Mouse (Mus musculus) erythroblast, embryonic 14.5 days (primary cell): Measurements from ENCODE around the gene Plin3. TPM values are rescaled to one million over a fixed set of nuclear protein-coding genes. Genes with fewer than 3 reads are reported as not detected.
A peak's percentile ranks its signal among the peaks of the same experiment; 100 is the strongest.

Experiments used
- H3K27me3 ChIP-seq: 2 replicates; pipeline ENCODE4 v1.6.1; 2012; ENCODE audit warnings: inconsistent platforms; ENCODE audit not compliant: control insufficient read depth
- H3K36me3 ChIP-seq: 2 replicates; pipeline ENCODE4 v1.6.1; 2012; ENCODE audit warnings: mild to moderate bottlenecking, inconsistent platforms; ENCODE audit not compliant: control insufficient read depth
- H3K4me1 ChIP-seq: 2 replicates; pipeline ENCODE4 v1.6.1; 2012; ENCODE audit warnings: inconsistent platforms; ENCODE audit not compliant: control insufficient read depth
- H3K4me3 ChIP-seq: replicated peaks from 2 replicates; pipeline ENCODE3; 2012; ENCODE audit warnings: moderate library complexity, mild to moderate bottlenecking, inconsistent platforms
- H3K9me3 ChIP-seq: 2 replicates; pipeline ENCODE4 v1.6.1; 2012; ENCODE audit warnings: low read length, inconsistent platforms, mixed read lengths; ENCODE audit not compliant: control insufficient read depth
- GATA1 ChIP-seq: IDR thresholded peaks from 2 replicates; pipeline ENCODE4 v1.6.1; 2012; ENCODE audit warnings: low read length, inconsistent platforms, mixed read lengths
- TAL1 ChIP-seq: IDR thresholded peaks from 3 replicates; pipeline ENCODE4 v1.6.1; 2012; ENCODE audit warnings: low read length, inconsistent platforms, mixed read lengths
- polyA plus RNA-seq: library from polyadenylated mRNA; stranded (reverse); fragments of >175 nt; gene quantifications from 2 replicates; pipeline ENCODE4 v1.2.3, GENCODE M21; 2012

Plin3 gene
- polyA plus RNA-seq, result 0.86 and 1.3 TPM in 2 replicates

DNA sequence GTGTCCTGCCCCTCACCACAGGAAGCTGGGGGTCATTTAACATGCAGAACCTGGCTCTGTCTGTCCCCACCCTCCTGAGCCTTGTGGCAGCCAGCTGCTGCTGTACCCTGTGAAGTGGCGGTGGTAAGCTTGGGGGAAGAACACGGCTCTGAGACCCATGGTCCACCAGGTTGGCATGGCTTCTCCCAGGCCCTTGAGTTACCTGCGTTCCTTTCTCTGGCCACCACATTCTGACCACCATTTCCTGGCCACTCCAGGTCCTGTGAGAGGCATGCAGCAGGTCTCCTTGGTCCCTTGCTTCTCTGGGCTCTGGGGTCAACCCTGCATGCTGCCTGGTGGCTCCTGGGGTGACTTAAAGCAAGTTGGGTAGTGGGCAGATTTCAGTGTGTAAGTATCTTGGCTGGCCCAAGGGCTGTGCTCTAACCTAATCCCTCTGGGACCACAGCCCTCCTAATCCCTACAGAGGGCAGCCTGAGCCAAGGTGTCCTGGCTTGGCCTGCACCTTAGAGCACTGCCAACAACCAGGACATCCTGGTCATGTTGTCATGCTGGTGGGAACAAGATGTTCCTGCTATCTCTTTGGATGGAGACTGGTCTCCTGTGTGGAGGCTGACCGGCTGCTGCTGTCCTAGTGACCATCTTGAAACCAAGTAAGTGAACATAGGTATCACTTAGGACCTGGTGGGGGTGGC is at the start of gene Plin3:
Gene Plin3 (minus strand): TSS at position 343 of the 692 bp plus-strand sequence.
- TF ChIP-seq TAL1, result no peak
- no peak for TF ChIP-seq GATA1
- H3K4me3 ChIP-seq, result peak within 1 kb of the TSS; percentile 66
- peaks cover 52% of the 10 kb centered on the region for H3K4me1 ChIP-seq
- H3K9me3 ChIP-seq, result no peaks in the 10 kb centered on the region
- H3K36me3 ChIP-seq, result no peaks in the 10 kb centered on the region
- H3K27me3 ChIP-seq, result peaks cover under 1% of the 10 kb centered on the region

DNA sequence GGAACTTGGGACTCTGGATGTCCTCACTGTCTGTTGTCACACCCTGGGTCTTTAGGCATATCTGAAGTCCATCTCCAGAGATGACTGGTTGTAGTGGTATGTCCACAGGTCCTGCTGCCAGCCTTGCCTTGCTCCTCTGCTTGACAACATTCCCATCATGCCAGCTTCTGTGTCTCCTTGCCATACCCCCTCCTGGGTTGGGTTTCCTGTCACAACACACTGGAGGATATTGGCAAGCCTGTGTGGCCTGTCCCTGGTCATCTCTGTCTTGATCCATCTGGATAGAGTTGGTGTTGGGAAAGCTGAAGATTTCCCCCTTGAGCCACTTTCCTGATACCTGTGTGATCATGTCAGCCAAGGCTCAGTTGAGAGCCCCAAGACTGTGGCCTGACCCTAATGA is 48.0 kb upstream of the Plin3 start:
- TF ChIP-seq TAL1 (no peak), GATA1 (no peak)
- Histone ChIP-seq H3K4me1 (peaks cover 60% of the 10 kb centered on the region), H3K36me3 (peaks cover 9% of the 10 kb centered on the region)

DNA sequence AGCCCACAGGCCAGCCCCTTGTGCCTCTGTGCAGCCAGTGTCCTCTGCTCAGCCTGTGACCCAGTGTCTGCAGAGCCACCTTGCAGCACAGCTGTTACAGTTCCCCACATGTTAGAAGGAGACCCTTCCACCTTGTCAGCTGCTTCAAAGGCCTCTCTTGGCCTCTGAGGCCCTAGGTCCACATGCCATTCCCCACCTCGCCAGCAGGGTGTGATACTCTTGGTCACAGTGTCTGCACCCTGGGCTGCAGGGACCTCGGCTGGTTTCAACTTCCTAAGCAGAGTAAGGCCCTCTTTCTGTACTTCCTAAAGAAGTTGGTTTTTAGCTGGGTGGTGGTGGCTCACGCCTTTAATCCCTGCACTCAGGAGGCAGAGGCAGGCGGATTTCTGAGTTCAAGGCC is 46.2 kb upstream of the Plin3 start:
- TF ChIP-seq GATA1 (no peak), TAL1 (no peak)
- Histone ChIP-seq H3K4me3 (no peak overlapping the region), H3K36me3 (peaks cover 2% of the 10 kb centered on the region), H3K27me3 (no peaks in the 10 kb centered on the region), H3K9me3 (no peaks in the 10 kb centered on the region), H3K4me1 (peaks cover 55% of the 10 kb centered on the region)

More for the DNA sequence above, 48.0 kb upstream of the Plin3 start:
- no peaks in the 10 kb centered on the region for H3K9me3 ChIP-seq
- H3K4me3 ChIP-seq, result no peak overlapping the region
- H3K27me3 ChIP-seq, result no peaks in the 10 kb centered on the region

DNA sequence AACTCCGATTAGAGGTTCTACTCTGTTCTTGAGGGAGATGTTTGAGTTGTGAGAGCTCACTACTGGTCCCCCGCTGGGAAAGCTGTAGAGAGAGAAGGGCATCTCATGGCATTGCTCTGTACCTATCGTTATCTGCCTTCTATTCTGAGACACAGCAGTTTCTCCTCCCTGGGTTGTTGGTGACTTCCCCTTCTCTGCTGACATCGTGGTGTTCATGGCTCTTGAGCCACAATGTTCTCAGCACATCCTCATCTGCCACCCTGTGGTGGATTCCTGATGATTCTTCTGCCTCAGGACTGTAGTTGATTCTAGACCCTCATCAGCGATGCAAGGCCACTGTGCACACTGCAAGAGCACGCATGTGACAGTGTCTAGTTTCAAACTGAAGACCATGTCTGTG is 45.1 kb upstream of the Plin3 start:
- H3K4me1 ChIP-seq, result peaks cover 52% of the 10 kb centered on the region
- no peak overlapping the region for H3K4me3 ChIP-seq
- no peaks in the 10 kb centered on the region for H3K27me3 ChIP-seq
- TF ChIP-seq GATA1 (no peak), TAL1 (no peak)
- peaks cover 2% of the 10 kb centered on the region for H3K36me3 ChIP-seq
- H3K9me3 ChIP-seq, result no peaks in the 10 kb centered on the region

DNA sequence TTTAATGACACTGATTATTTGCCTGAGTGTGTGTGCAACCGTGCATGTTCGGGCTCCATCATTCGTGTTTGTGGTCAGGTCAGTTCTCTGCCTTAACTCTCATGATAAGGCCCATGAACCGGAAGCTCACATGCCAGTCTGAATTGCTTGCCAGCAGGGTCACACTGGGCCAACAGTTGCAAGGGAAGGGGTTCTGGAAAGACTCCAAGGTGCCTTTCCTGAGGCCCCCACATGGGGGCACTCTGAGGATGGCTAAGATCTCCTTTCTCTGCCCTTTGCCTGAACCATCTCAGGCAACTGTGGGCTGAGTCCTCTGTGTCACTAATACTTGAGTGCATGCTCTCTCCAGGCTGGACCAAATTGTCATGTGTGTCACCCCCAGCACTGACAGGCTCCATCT is 44.5 kb upstream of the Plin3 start:
- Histone ChIP-seq H3K4me3 (no peak overlapping the region), H3K9me3 (no peaks in the 10 kb centered on the region), H3K27me3 (no peaks in the 10 kb centered on the region), H3K4me1 (peaks cover 53% of the 10 kb centered on the region), H3K36me3 (peaks cover 2% of the 10 kb centered on the region)
- TF ChIP-seq TAL1 (no peak), GATA1 (no peak)

DNA sequence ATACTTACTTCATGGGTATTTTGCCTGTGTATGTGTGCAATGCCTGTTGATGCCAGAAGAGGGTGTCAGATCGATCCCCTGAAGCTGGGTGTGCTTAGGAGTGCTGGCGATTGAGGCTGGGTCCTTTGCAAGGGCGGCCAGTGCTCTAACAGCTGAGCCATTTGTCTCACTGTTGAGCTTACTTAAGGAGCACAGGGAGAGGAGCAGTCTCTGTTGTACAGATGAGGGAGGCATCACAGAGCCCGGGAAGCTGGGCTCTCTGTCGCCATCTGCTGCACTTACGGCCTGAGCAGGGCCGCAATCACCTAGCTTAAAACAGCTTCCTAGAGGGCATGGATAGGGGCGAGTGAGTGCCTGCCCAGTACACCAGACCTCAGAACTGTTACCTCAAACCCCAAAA is 40.3 kb upstream of the Plin3 start:
- no peaks in the 10 kb centered on the region for H3K9me3 ChIP-seq
- no peak for TF ChIP-seq TAL1
- H3K36me3 ChIP-seq, result peaks cover 1% of the 10 kb centered on the region
- no peak overlapping the region for H3K4me3 ChIP-seq
- H3K27me3 ChIP-seq, result no peaks in the 10 kb centered on the region
- H3K4me1 ChIP-seq, result peaks cover 61% of the 10 kb centered on the region

DNA sequence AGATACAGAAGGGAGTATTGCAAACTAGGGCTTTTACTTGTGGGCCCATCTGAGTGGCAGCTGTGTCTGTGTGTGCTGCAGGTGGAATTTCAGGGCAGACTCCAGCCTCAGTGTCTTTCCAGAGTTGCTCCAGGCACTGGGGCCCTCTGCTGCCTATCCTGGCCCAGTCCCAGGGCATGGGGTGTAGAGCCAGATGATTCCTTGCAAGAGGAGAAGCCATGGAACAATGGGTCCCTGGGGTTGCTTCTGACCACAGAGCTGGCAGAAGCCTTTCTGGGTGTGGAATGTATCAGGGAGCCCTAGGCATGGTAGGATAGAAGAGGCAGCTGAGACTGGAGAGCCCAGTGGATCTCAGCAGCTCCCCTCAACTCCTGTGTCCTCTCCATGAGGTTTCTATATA is 38.6 kb upstream of the Plin3 start:
- no peaks in the 10 kb centered on the region for H3K27me3 ChIP-seq
- peaks cover 71% of the 10 kb centered on the region for H3K4me1 ChIP-seq
- H3K9me3 ChIP-seq, result no peaks in the 10 kb centered on the region
- H3K4me3 ChIP-seq, result no peak overlapping the region
- TF ChIP-seq TAL1 (no peak), GATA1 (no peak)
- peaks cover 3% of the 10 kb centered on the region for H3K36me3 ChIP-seq

DNA sequence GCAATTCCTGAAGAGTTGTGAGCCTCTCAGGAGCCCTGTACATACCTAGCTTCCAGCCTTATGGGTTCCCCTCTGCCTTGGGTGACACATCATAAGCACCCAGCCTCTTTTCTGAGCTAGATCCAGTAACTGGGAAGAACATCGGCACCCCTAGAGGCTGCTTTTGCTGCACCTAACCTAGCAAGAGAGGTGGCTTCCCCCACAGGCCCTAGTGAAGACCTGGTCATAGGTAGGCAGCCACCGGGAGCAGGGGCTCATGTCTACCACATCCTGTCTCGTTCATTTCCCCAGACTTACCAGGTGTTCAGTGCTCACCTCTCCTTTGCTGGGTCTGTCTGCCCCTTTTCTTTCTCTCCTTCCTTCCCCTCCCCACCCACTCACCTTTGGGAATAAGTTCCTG is 37.7 kb upstream of the Plin3 start:
- no peak overlapping the region for H3K4me3 ChIP-seq
- H3K9me3 ChIP-seq, result no peaks in the 10 kb centered on the region
- H3K27me3 ChIP-seq, result no peaks in the 10 kb centered on the region
- peaks cover 3% of the 10 kb centered on the region for H3K36me3 ChIP-seq
- no peak for TF ChIP-seq TAL1
- no peak for TF ChIP-seq GATA1
- peaks cover 72% of the 10 kb centered on the region for H3K4me1 ChIP-seq

DNA sequence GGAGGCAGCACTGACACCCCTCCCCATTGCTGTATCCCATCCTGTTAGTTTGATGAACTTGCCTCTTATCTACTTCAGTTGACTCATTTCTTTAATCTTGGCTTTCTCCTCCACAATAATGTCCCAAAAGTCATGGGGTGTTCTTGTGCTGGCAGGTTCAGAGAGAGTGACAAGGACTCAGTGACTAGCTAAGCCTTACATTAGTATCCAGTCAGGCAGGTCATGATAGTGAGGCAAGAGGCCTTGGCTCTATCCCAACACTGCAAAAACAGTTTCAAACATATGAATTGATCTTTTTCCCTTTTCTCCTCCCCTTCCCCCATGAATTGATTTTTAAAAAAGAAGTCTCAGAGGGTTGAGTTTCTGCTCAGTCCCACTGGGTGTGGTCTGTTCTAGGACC is 36.6 kb upstream of the Plin3 start:
- Histone ChIP-seq H3K27me3 (no peaks in the 10 kb centered on the region), H3K36me3 (peaks cover 7% of the 10 kb centered on the region), H3K9me3 (no peaks in the 10 kb centered on the region), H3K4me1 (peaks cover 74% of the 10 kb centered on the region), H3K4me3 (no peak overlapping the region)
- TF ChIP-seq TAL1 (no peak), GATA1 (no peak)
